Mouse (Mus musculus): Measurements from ENCODE around the gene Sf3b2. TPM values are rescaled to one million over a fixed set of nuclear protein-coding genes. Genes with fewer than 3 reads are reported as not detected.
"Not testable (repeated sequence)": the region's sequence is repeated elsewhere in the genome, so short reads cannot be mapped to it uniquely, and the experiment has no call there.

Sf3b2 gene
- total RNA-seq, 2 experiments from 2014 or later, result 192 to 194 TPM

DNA sequence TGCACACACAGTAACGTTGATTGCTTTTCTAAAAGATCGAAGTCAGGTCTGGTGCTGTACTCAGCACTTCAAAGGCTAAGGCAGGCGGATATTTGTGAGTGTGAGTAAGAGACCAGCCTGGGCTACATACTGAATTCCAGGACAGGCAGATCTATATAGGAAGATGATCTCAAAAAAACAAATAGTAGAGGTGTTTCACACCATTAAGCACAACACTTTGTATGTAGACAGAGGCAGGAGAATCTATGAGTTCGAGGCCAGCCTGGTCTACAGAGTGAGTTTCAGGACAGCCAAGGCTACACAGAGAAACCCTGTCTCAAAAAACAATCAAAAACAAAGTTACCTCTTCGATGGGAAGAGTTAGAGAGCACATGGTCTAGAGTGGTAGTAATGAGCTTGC is 19.5 kb downstream of the Sf3b2 start:
- intact Hi-C loops (cut with DNase I), result no loop called here
- DNase-seq (ENCODE audit: low spot score in 2 of 2), result no peak

- DNase-seq (ENCODE audit: low spot score in 2 of 2), result no peak
- intact Hi-C loops (cut with DNase I), result loop anchor here (5.0 kb wide), 1 partner anchor 72 kb away; no protein-coding TSS in a partner anchor
Observed at GRCm38 (mm10) chr19:5274641-5275040, 20.6 kb downstream of the Sf3b2 start.

- intact Hi-C loops (cut with DNase I), result loop anchor here (5.0 kb wide), 1 partner anchor 72 kb away; no protein-coding TSS in a partner anchor
- DNase-seq (ENCODE audit: low spot score in 2 of 2), result no peak
Observed at GRCm38 (mm10) chr19:5273916-5274315, 21.3 kb downstream of the Sf3b2 start.

GRCm38 (mm10) chr19:5272801-5273733 is 22.2 kb downstream of the Sf3b2 start, which contains the start of gene Pacs1:
Gene Pacs1 (minus strand): TSS chr19:5273119.
- intact Hi-C loops (cut with DNase I), result loop anchor here (5.0 kb wide), 1 partner anchor 71 kb away; no protein-coding TSS in a partner anchor
- peak; percentile 79 to 87 for DNase-seq (ENCODE audit: low spot score in 2 of 2)

GRCm38 (mm10) chr19:5272326-5272795 is 22.9 kb downstream of the Sf3b2 start:
- intact Hi-C loops (cut with DNase I), result loop anchor here (5.0 kb wide), 1 partner anchor 70 kb away; no protein-coding TSS in a partner anchor
- DNase-seq (ENCODE audit: low spot score in 2 of 2), result no peak

DNA sequence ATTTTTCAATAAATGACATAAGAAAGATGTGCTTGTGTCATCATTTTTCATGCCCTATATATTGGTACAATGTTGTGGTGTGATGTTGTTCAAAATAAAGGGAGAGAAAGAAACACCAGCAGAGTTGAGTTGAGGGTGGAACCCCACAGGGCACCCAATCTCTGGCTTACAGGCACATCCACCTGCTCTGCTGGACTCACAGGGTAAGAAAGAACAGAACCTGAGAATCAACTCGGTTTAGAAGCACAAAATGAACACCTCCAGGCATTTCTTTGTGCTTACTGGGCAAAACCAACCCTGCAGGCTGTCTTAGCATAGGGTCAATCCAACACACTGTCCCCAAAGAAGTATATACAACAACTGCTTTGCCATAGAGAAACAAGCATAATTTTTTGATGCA is 23.8 kb downstream of the Sf3b2 start:
- intact Hi-C loops (cut with DNase I), result loop anchor here (5.0 kb wide), 1 partner anchor 69 kb away; no protein-coding TSS in a partner anchor
- no peak for DNase-seq (ENCODE audit: low spot score in 2 of 2)

DNA sequence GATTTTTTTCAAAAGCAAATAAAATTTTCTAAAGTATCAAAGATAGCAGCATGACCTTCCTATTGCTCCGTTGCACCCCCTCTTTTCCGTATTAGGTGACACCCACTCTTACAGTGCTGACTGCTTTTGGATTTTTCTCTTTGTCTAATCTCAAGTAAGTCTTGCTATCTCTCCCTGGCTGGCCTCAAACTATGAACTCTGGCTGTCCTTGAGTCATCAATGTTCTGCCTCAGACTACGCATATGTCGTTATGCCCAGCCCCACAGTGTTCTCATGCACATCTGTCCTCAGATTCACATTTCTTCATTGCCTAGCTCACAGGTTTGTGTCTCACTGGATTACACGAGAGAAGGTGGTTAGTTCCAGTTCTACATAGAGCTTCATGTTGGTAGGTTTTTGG is 25.9 kb downstream of the Sf3b2 start:
- intact Hi-C loops (cut with DNase I), result no loop called here
- no peak for DNase-seq (ENCODE audit: low spot score in 2 of 2)

DNA sequence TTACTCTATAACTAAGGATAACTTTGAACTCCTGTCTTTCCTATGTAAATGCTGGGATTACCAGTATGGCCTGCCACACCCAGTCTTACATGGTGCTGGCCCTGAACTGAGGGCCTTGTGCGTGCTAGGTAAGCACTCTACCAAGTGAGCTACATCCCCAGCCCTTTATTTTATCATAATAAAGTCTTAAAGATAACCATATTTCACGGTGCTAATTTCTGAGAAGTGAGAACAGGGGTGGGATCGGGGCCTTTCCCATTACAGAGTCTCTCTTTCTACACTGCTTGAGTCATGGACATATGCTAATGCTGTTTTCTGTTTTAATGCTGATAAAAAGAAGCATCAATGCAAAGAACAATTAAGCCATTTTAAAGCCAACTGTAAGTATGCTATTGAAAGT is 26.4 kb downstream of the Sf3b2 start:
- no peak for DNase-seq (ENCODE audit: low spot score in 2 of 2)
- intact Hi-C loops (cut with DNase I), result no loop called here

- no peak for DNase-seq (ENCODE audit: low spot score in 2 of 2)
- intact Hi-C loops (cut with DNase I), result no loop called here
Observed at GRCm38 (mm10) chr19:5268017-5268416, 27.2 kb downstream of the Sf3b2 start.

DNA sequence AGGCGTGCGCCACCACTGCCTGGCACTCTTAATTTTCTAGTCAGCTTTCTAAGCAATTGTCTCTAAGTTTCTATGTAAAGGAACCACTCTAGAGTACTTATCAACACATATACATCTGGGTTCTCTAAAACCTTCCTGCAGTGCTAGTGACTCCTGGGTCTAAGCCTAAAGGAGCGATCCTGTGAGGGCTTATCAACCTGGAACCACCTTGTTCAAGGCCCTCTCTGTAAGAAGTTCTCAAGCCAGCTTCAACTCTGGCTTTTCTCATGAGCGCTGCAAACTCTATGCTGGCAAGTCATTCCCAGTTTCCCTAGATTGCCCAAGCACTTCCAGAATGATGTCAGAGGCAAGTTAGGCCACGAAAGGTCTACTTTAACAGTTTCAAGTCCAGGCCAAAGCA is 28.2 kb downstream of the Sf3b2 start:
- DNase-seq (ENCODE audit: low spot score in 2 of 2), result no peak
- intact Hi-C loops (cut with DNase I), result no loop called here

GRCm38 (mm10) chr19:5257140-5257539 is 38.1 kb downstream of the Sf3b2 start:
- no peak for DNase-seq (ENCODE audit: low spot score in 2 of 2)
- intact Hi-C loops (cut with DNase I), result no loop called here

DNA sequence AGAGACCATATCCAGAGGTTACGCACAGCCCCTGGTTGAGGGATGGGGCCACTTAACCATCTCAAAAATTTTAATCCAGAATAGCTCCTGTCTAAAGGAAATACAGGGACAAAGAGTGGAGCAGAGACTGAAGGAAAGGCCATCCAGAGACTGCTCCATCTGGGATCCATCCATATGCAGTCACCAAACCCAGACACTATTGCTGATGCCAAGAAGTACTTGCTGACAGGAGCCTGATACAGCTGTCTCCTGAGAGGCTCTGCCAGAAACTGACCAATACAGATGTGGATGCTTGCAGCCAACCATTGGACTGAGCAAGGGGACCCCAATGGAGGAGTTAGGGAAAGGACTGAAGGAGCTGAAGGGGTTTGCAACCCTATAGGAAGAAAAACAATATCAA is 58.3 kb downstream of the Sf3b2 start:
- intact Hi-C loops (cut with DNase I); DNase-seq (ENCODE audit: low spot score in 2 of 2): not testable (repeated sequence)

DNA sequence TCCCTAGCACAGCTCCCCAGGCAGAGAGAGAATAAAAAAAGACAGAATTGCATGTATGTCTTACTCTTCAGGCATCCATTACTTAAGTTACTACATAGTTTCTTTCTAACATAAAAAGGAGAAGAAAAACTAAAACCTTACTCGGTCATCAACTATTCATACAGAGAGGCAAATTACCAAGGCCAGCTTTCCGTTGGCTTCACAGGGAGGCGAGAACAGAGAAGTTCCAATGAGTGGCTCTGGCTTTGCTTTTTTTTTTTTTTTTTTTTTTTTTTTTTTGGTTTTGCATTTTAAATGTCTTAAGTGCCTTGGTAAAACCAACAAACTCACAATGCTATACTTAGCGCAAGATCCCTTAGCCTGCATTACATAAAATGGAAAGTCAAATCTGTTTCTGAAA is 62.6 kb downstream of the Sf3b2 start:
- intact Hi-C loops (cut with DNase I), result no loop called here
- no peak for DNase-seq (ENCODE audit: low spot score in 2 of 2)

- no peak for DNase-seq (ENCODE audit: low spot score in 2 of 2)
- intact Hi-C loops (cut with DNase I), result no loop called here
Observed at GRCm38 (mm10) chr19:5230110-5230509, 65.1 kb downstream of the Sf3b2 start.

DNA sequence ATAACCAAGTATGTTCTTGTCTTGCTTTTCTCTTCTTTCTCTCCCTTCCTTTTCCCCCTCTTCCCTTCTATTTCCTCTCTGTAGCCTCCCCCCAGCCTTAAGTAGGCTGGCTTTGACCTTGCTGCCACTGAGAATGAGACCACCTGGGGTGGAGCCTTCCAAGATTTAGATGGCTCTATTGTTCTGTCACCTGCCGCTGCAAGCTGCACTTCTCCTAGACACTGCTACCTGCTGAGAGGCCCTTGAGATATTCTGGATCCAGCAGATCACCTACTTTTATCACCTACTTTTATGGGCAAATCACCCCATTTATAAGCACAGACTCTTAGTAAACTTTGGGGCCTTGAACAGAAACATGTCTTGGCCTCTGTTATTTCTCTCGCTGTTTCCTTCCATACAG is 70.6 kb downstream of the Sf3b2 start:
- DNase-seq (ENCODE audit: low spot score in 2 of 2), result no peak
- intact Hi-C loops (cut with DNase I), result no loop called here

- intact Hi-C loops (cut with DNase I), result no loop called here
- DNase-seq (ENCODE audit: low spot score in 2 of 2), result no peak
Observed at GRCm38 (mm10) chr19:5224077-5224476, 71.2 kb downstream of the Sf3b2 start.

Other genes with a start within 250 kb of the Sf3b2 start
- gene Rin1, start 245.0 kb downstream of the Sf3b2 start, total RNA-seq (2021), result 10 to 100 TPM; 59.6 to 66.7 TPM
- gene Cd248, start 227.4 kb downstream of the Sf3b2 start, total RNA-seq (2021), result 1 to 10 TPM; 9.0 to 9.4 TPM
- 100 to 1,000 TPM; 164 to 171 TPM for gene Tmem151a, start 209.9 kb downstream of the Sf3b2 start, total RNA-seq (2021)
- gene Yif1a, start 206.9 kb downstream of the Sf3b2 start, total RNA-seq (2021), result 10 to 100 TPM; 24.2 to 27.5 TPM
- 100 to 1,000 TPM; 325 to 352 TPM for gene Cnih2, start 196.9 kb downstream of the Sf3b2 start, total RNA-seq (2021)
- gene Rab1b, start 188.4 kb downstream of the Sf3b2 start, total RNA-seq (2021), result 100 to 1,000 TPM; 176 to 184 TPM
- gene Klc2, start 176.9 kb downstream of the Sf3b2 start, total RNA-seq (2021), result 100 to 1,000 TPM; 220 to 226 TPM
- gene Pacs1, start 22.3 kb downstream of the Sf3b2 start, total RNA-seq (2021), result 10 to 100 TPM; 66.2 to 69.4 TPM
- gene Gal3st3, start 2.9 kb upstream of the Sf3b2 start, total RNA-seq (2021), result 100 to 1,000 TPM; 106 to 107 TPM
- gene Catsper1, start 40.3 kb upstream of the Sf3b2 start, total RNA-seq (2021), result not detected
- 10 to 100 TPM; 15.4 to 17.9 TPM for gene Cst6, start 54.1 kb upstream of the Sf3b2 start, total RNA-seq (2021)
- 10 to 100 TPM; 24.3 to 24.5 TPM for gene Eif1ad, start 71.3 kb upstream of the Sf3b2 start, total RNA-seq (2021)
- 10 to 100 TPM; 91.6 to 99.4 TPM for gene Banf1, start 71.7 kb upstream of the Sf3b2 start, total RNA-seq (2021)
- gene Sart1, start 93.2 kb upstream of the Sf3b2 start, total RNA-seq (2021), result 10 to 100 TPM; 84.0 to 85.4 TPM
- gene Tsga10ip, start 107.1 kb upstream of the Sf3b2 start, total RNA-seq (2021), result under 1 TPM in 1 of 2 experiments, not detected in 1; 0.29 TPM
- 100 to 1,000 TPM; 168 to 192 TPM for gene Drap1, start 129.5 kb upstream of the Sf3b2 start, total RNA-seq (2021)
- 10 to 100 TPM; 60.8 to 63.3 TPM for gene AI837181, start 129.7 kb upstream of the Sf3b2 start, total RNA-seq (2021)
- gene Fosl1, start 152.1 kb upstream of the Sf3b2 start, total RNA-seq (2021), result not detected
- gene Ccdc85b, start 162.4 kb upstream of the Sf3b2 start, total RNA-seq (2021), result 10 to 100 TPM; 25.8 to 26.3 TPM
- gene Fibp, start 165.2 kb upstream of the Sf3b2 start, total RNA-seq (2021), result 10 to 100 TPM; 82.9 to 86.6 TPM
- gene Ctsw, start 173.1 kb upstream of the Sf3b2 start, total RNA-seq (2021), result 1 to 10 TPM; 2.2 to 2.7 TPM
- gene Efemp2, start 178.5 kb upstream of the Sf3b2 start, total RNA-seq (2021), result 10 to 100 TPM; 14.5 to 15.9 TPM
- gene Mus81, start 192.9 kb upstream of the Sf3b2 start, total RNA-seq (2021), result 10 to 100 TPM; 33.7 to 37.0 TPM
- gene Cfl1, start 195.0 kb upstream of the Sf3b2 start, total RNA-seq (2021), result 1,000 to 10,000 TPM; 1,767 to 1,844 TPM
- 1 to 10 TPM; 5.9 to 6.0 TPM for gene 1700020D05Rik, start 208.3 kb upstream of the Sf3b2 start, total RNA-seq (2021)
- gene Snx32, start 215.1 kb upstream of the Sf3b2 start, total RNA-seq (2021), result 10 to 100 TPM; 78.7 to 83.6 TPM